ENCODE assay signal across 23 mouse cellular contexts in the genomic region with DNA sequence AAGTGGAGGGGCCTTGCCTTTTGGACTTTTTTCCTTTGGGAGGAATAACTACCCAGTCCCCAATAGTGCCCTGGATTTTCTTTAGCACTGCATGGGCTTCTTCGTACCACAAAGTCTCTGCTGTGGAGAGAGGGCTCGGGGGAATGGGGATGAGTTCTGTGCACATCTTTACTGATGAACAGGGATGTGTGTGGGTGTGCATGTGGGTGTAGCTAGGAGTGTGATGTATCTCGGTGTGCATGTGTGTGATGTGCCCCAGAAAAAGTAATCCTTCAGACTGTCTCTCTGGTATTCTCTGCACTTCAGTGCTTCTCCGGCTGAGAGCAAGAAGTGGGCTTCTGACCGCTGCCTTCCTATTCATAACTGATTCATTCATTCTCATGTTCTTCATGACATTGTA. TPM values are rescaled to one million over a fixed set of nuclear protein-coding genes. Genes with fewer than 3 reads are reported as not detected.
A peak's percentile ranks its signal among the peaks of the same experiment; 100 is the strongest.
DNase-seq lines count a peak whose midpoint lies in the region; ATAC-seq and TF ChIP-seq lines count a peak whose summit lies in the region.
"Had no signal": no experiment of that assay in that cellular context is flagged by ENCODE, and none has a peak within 500 bp of the region (broad histone marks: within the 10 kb centered on the region; RNA-seq: fewer than 3 reads in every experiment).

No protein-coding gene starts in this region.

- no peak for DNase-seq in layer of hippocampus, adult 2 months (ENCODE audit: low spot score in 2 of 2)
- no peak for DNase-seq in layer of hippocampus, postnatal 14 days (ENCODE audit: low spot score in 2 of 2)
- DNase-seq in midbrain, postnatal 0 days (ENCODE audit: low spot score) = no peak
- DNase-seq in forebrain, embryonic 14.5 days (ENCODE audit: low spot score) = no peak
- no peak for DNase-seq in adrenal gland, postnatal 4 days (ENCODE audit: low spot score in 2 of 2)
- DNase-seq in limb, embryonic 10.5 days (ENCODE audit: low spot score) = no peak
- DNase-seq: adrenal gland, adult 2 months; adrenal gland, postnatal 25 days; cerebellum, adult 11 months; cerebellum, adult 8-10 months; cerebellum, postnatal 14 days; gastrocnemius, postnatal 14 days; heart, adult 2 months; heart, postnatal 14 days had no signal

- no peak overlapping the region for H3K4me2 ChIP-seq in midbrain, embryonic 16.5 days (ENCODE audit: low read length)
- no peak overlapping the region for H3K4me2 ChIP-seq in midbrain, postnatal 0 days (ENCODE audit: low read depth, low read length, poor library complexity, severe bottlenecking)
- no peak overlapping the region for H3K4me2 ChIP-seq in forebrain, embryonic 14.5 days (ENCODE audit: low read length)

- no peak for TF ChIP-seq CTCF in layer of hippocampus, adult 2 months (conservative IDR thresholded peaks at IDR 0.05)
- no peak for TF ChIP-seq CTCF in midbrain, postnatal 0 days (IDR thresholded peaks at IDR 0.05)

- no peak overlapping the region for H3K9ac ChIP-seq in midbrain, embryonic 16.5 days (ENCODE audit: low read depth, low read length)
- no peak overlapping the region for H3K9ac ChIP-seq in midbrain, postnatal 0 days (replicated peaks; ENCODE audit: low read length, poor library complexity, severe bottlenecking)
- no peak overlapping the region for H3K9ac ChIP-seq in forebrain, embryonic 14.5 days (ENCODE audit: low read length)
- H3K9ac ChIP-seq: embryonic facial prominence, embryonic 12.5 days; heart, embryonic 15.5 days; hindbrain, embryonic 13.5 days had no signal

- no peak for ATAC-seq in midbrain, embryonic 16.5 days
- ATAC-seq in midbrain, postnatal 0 days (ENCODE audit: low FRiP score) = no peak
- no peak for ATAC-seq in forebrain, embryonic 14.5 days

- no peak overlapping the region for H3K4me3 ChIP-seq in layer of hippocampus, adult 2 months
- no peak overlapping the region for H3K4me3 ChIP-seq in midbrain, embryonic 16.5 days (ENCODE audit: low read depth, low read length)
- H3K4me3 ChIP-seq in midbrain, postnatal 0 days (ENCODE audit: low read depth, low read length) = no peak overlapping the region
- H3K4me3 ChIP-seq in forebrain, embryonic 14.5 days (ENCODE audit: low read depth, low read length) = no peak overlapping the region
- H3K4me3 ChIP-seq in limb, embryonic 10.5 days = no peak overlapping the region
- H3K4me3 ChIP-seq: heart, adult 2 months; hindbrain, embryonic 13.5 days had no signal

- peak overlapping the region; percentile 71; the same call in 1 of the 2 replicates for H3K27ac ChIP-seq in layer of hippocampus, adult 2 months
- peak overlapping the region; percentile 33; the same call in 1 of the 2 replicates for H3K27ac ChIP-seq in midbrain, embryonic 16.5 days (ENCODE audit: low read length)
- no peak overlapping the region for H3K27ac ChIP-seq in midbrain, postnatal 0 days (ENCODE audit: low read depth, low read length)
- H3K27ac ChIP-seq in forebrain, embryonic 14.5 days (ENCODE audit: low read depth, low read length) = peak overlapping the region; percentile 60; the same call in 1 of the 2 replicates
- no peak overlapping the region for H3K27ac ChIP-seq in limb, embryonic 10.5 days
- H3K27ac ChIP-seq: embryonic facial prominence, embryonic 12.5 days; heart, adult 2 months; heart, embryonic 15.5 days; hindbrain, embryonic 13.5 days; hindbrain, postnatal 0 days had no signal

- peaks cover 23% of the 10 kb centered on the region for H3K27me3 ChIP-seq in midbrain, embryonic 16.5 days (ENCODE audit: control insufficient read depth, insufficient read depth, low read depth, low read length)
- H3K27me3 ChIP-seq in midbrain, postnatal 0 days (ENCODE audit: insufficient read depth, low read length) = peaks cover 24% of the 10 kb centered on the region; the same call in 1 of the 2 replicates
- H3K27me3 ChIP-seq in forebrain, embryonic 14.5 days (replicated peaks; ENCODE audit: control insufficient read depth, insufficient read depth, low read length) = no peaks in the 10 kb centered on the region
- H3K27me3 ChIP-seq in limb, embryonic 10.5 days (ENCODE audit: low read depth, poor library complexity, severe bottlenecking) = peaks cover 87% of the 10 kb centered on the region

- no peaks in the 10 kb centered on the region for H3K36me3 ChIP-seq in midbrain, embryonic 16.5 days (ENCODE audit: control insufficient read depth, insufficient read depth, low read length)
- H3K36me3 ChIP-seq in midbrain, postnatal 0 days (ENCODE audit: insufficient read depth, low read length) = no peaks in the 10 kb centered on the region
- peaks cover 72% of the 10 kb centered on the region for H3K36me3 ChIP-seq in forebrain, embryonic 14.5 days (ENCODE audit: control insufficient read depth, insufficient read depth, low read length)
- H3K36me3 ChIP-seq in limb, embryonic 10.5 days = peaks cover 72% of the 10 kb centered on the region
- H3K36me3 ChIP-seq: embryonic facial prominence, embryonic 12.5 days; heart, embryonic 15.5 days; hindbrain, embryonic 13.5 days had no signal

- peaks cover 7% of the 10 kb centered on the region for H3K4me1 ChIP-seq in midbrain, embryonic 16.5 days (ENCODE audit: control insufficient read depth, insufficient read depth, low read length)
- peaks cover 3% of the 10 kb centered on the region; the same call in 1 of the 2 replicates for H3K4me1 ChIP-seq in midbrain, postnatal 0 days (ENCODE audit: insufficient read depth, low read length)
- peaks cover 9% of the 10 kb centered on the region; the same call in 1 of the 2 replicates for H3K4me1 ChIP-seq in forebrain, embryonic 14.5 days (ENCODE audit: control insufficient read depth, insufficient read depth, low read length)
- peaks cover 35% of the 10 kb centered on the region for H3K4me1 ChIP-seq in limb, embryonic 10.5 days

- H3K9me3 ChIP-seq in midbrain, embryonic 16.5 days (replicated peaks; ENCODE audit: control insufficient read depth, low read length, poor library complexity, severe bottlenecking) = no peaks in the 10 kb centered on the region
- no peaks in the 10 kb centered on the region for H3K9me3 ChIP-seq in midbrain, postnatal 0 days (ENCODE audit: low read length)
- H3K9me3 ChIP-seq in forebrain, embryonic 14.5 days (replicated peaks; ENCODE audit: control insufficient read depth, low read length) = no peaks in the 10 kb centered on the region
- no peaks in the 10 kb centered on the region for H3K9me3 ChIP-seq in limb, embryonic 10.5 days (replicated peaks)
- H3K9me3 ChIP-seq: embryonic facial prominence, embryonic 12.5 days; heart, embryonic 15.5 days; hindbrain, embryonic 13.5 days had no signal

- WGBS in midbrain, embryonic 16.5 days = 52% methylated on average over 5 of the region's 5 CpGs
- 60% methylated on average over 5 of the region's 5 CpGs for WGBS in midbrain, postnatal 0 days
- WGBS in forebrain, embryonic 14.5 days = 70% methylated on average over 5 of the region's 5 CpGs
- 63% methylated on average over 5 of the region's 5 CpGs for whole genome bisulfite sequencing in limb, embryonic 10.5 days

RNA-seq across cellular contexts. Expression of gene Lhx2, which starts 28.8 kb away (rescaled TPM):
- total RNA-seq in layer of hippocampus, adult 2 months (2021) = 10 to 100 TPM; 96.6 to 99.5 TPM
- total RNA-seq in layer of hippocampus, postnatal 14 days (2021) = 100 to 1,000 TPM in 1 of 2 experiments, 10 to 100 TPM in 1; 96.7 to 100 TPM
- 37.1 and 44.3 TPM in 2 replicates for polyA plus RNA-seq in midbrain, embryonic 16.5 days (2015; fragmentation: Nextera tagmentation; extraction: Ambion mirVana)
- total RNA-seq in midbrain, postnatal 0 days (2014; rRNA removed) = 77.5 and 90.1 TPM in 2 replicates
- polyA plus RNA-seq in midbrain, postnatal 0 days (2015; fragmentation: Nextera tagmentation; extraction: Ambion mirVana) = 22.1 and 23.8 TPM in 2 replicates
- 85.1 and 102 TPM in 2 replicates for polyA plus RNA-seq in forebrain, embryonic 14.5 days (2014; fragmentation: Nextera tagmentation; extraction: Ambion mirVana)
- 1 to 10 TPM in 1 of 2 experiments, under 1 TPM in 1; 0.39 to 1.2 TPM for total RNA-seq in adrenal gland, postnatal 4 days (2021)
- polyA plus RNA-seq in limb, embryonic 10.5 days (2016; fragmentation: Nextera tagmentation; extraction: Ambion mirVana) = 33.7 and 48.4 TPM in 2 replicates
- total RNA-seq: adrenal gland, adult 2 months; adrenal gland, postnatal 25 days; common myeloid progenitor, adult 5-6 weeks; gastrocnemius, adult 18-20 months; heart, adult 2 months; hematopoietic stem cell, adult 5-6 weeks had no signal
- polyA plus RNA-seq: adrenal gland, adult 2 months; heart, adult 2 months; intestine, embryonic 14.5 days had no signal

Comparison
In these comparisons a context has a peak if more than half of its experiments do, and no peak if none do; other contexts are left out.
1. H3K27ac ChIP-seq: peak in layer of hippocampus, adult 2 months (single experiment), midbrain, embryonic 16.5 days (single experiment) and forebrain, embryonic 14.5 days (single experiment); none in midbrain, postnatal 0 days (single experiment) and limb, embryonic 10.5 days (single experiment).
2. RNA of gene Lhx2, which starts 28.8 kb away (total RNA-seq): 96.7 to 100 TPM in layer of hippocampus, postnatal 14 days, 96.6 to 99.5 TPM in layer of hippocampus, adult 2 months and 77.5 to 90.1 TPM in midbrain, postnatal 0 days; 0.39 to 1.2 TPM in adrenal gland, postnatal 4 days; every median in the first group is over 10 times any median in the second.